Mouse (Mus musculus): Measurements from ENCODE around the gene Rbpjl.

DNA sequence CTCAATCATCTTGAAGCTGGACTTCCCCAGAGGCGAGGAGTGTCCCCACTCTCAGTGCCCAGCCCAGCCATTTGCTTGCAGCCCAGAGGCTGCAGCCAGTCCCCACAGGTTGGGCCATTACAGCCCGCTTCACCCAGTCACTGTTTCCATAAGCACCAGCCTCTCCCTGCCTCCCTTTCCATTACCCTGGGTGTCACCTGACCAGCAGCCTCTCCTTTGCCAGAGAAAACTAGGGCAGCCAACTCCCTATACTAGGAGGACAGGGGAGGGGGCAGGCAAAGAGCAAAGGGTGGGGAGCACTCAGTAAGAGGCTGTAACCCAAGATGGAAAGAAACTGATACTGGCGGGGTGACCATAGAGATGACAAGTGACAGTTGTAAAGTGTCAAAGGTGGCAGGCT is 34.0 kb downstream of the Rbpjl start:
- no peak for TF ChIP-seq CTCF (IDR thresholded peaks at IDR 0.05; ENCODE audit: extremely low read depth, insufficient read depth, low read length)
- no peak for TF ChIP-seq POLR2A (IDR thresholded peaks at IDR 0.05; ENCODE audit: extremely low read depth, insufficient read depth, low read length)
